Mouse (Mus musculus): ENCODE data around the gene Gm17542. TPM values are rescaled to one million over a fixed set of nuclear protein-coding genes. Genes with fewer than 3 reads are reported as not detected.

Gene Gm17542
- polyA plus RNA-seq, 1 experiment, result not detected

DNA sequence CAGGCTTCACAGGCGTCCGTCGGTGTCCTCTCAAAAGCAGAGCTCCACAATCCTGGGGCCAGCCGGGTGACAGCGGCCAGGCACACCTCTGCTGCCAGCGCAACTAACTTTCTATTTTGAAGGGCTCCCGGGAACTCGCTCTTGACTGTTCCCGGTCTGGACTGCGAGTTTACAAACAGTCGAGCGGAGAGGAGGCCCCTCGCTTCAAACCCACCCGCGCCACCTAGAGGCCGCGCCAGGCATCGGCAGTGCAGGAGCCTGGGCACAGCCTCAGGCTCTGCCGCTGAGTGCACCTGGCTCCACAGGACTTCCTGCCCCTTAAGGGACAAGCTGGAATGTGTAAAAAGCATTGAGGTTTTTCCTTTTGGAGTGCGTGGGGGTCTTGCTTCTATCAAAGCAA is 42.5 kb downstream of the Gm17542 start, which contains the start of gene Edar:
Gene Edar (minus strand): TSS at position 122 of the 400 bp plus-strand sequence.
- H3K4me3 ChIP-seq (ENCODE audit: low read depth, low read length), result peak within 1 kb of the TSS; percentile 22; the same call in 1 of the 2 replicates
- H3K9ac ChIP-seq (ENCODE audit: low read depth, poor library complexity, severe bottlenecking), result no peak within 1 kb of the TSS
- no peak within 1 kb of the TSS for H3K27ac ChIP-seq (ENCODE audit: insufficient read depth, low read length)
- H3K4me1 ChIP-seq (ENCODE audit: control insufficient read depth, insufficient read depth, low read length), result no peaks in the 10 kb centered on the region
- H3K9me3 ChIP-seq (replicated peaks; ENCODE audit: control insufficient read depth, insufficient read depth, low read length, poor library complexity, severe bottlenecking), result no peaks in the 10 kb centered on the region
- TF ChIP-seq EP300 (IDR thresholded peaks at IDR 0.05; ENCODE audit: insufficient read depth, low read depth, low read length) (0 out of 2 replicates have a peak, but pooled peaks have one; percentile 16), POLR2A (IDR thresholded peaks at IDR 0.05; ENCODE audit: insufficient read depth, low read length) (no peak), CTCF (IDR thresholded peaks at IDR 0.05; ENCODE audit: low read depth, low read length) (peak; percentile 78)
- H3K27me3 ChIP-seq (ENCODE audit: control insufficient read depth, insufficient read depth, low read length, poor library complexity, severe bottlenecking), result no peaks in the 10 kb centered on the region
- H3K36me3 ChIP-seq (ENCODE audit: control insufficient read depth, insufficient read depth, low read length, poor library complexity, severe bottlenecking), result no peaks in the 10 kb centered on the region

DNA sequence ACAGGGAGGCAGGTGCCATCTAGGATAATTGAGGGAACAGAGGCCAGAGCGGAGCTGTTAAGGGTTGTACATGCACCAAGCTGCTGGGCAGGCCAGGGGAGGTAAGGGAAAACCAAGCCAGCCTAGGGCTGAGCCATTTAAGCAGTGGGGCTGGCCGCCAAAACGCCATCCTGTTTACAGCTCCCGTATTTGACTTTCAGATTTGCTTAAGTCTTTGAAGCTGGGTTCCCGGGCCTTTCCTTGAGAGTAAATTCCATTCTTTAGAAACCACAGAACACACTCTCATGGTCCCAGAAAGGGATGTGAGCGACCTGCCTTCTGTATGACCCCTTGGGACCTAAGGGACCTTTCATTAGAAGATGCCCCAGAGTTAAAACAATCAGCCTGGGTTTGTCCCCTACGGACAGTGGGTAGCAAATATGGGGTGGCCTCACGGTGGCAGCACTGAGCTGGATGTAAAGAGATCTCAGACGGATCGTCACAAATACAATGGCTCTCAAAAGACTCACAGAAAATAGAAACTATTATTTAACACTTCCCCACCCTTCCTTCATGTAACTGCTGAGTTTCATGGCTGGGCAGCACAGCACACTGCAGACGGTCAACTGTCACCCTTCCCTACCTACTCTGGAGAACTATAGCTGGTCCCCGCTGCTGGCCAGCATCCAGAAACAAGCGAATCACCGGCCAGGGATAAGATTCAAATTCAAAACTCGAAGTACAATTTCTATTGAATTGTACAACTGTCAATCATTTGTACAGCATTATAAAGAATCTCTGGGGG is 44.5 kb downstream of the Gm17542 start:
- Histone ChIP-seq H3K36me3 (ENCODE audit: control insufficient read depth, insufficient read depth, low read length, poor library complexity, severe bottlenecking) (no peaks in the 10 kb centered on the region), H3K9ac (ENCODE audit: low read depth, poor library complexity, severe bottlenecking) (no peak overlapping the region), H3K27me3 (ENCODE audit: control insufficient read depth, insufficient read depth, low read length, poor library complexity, severe bottlenecking) (no peaks in the 10 kb centered on the region), H3K27ac (ENCODE audit: insufficient read depth, low read length) (no peak overlapping the region), H3K4me3 (ENCODE audit: low read depth, low read length) (no peak overlapping the region), H3K4me1 (ENCODE audit: control insufficient read depth, insufficient read depth, low read length) (no peaks in the 10 kb centered on the region), H3K9me3 (replicated peaks; ENCODE audit: control insufficient read depth, insufficient read depth, low read length, poor library complexity, severe bottlenecking) (no peaks in the 10 kb centered on the region)
- peak; percentile 73 for TF ChIP-seq CTCF (IDR thresholded peaks at IDR 0.05; ENCODE audit: low read depth, low read length)
- TF ChIP-seq EP300 (IDR thresholded peaks at IDR 0.05; ENCODE audit: insufficient read depth, low read depth, low read length), result no peak
- TF ChIP-seq POLR2A (IDR thresholded peaks at IDR 0.05; ENCODE audit: insufficient read depth, low read length), result no peak

DNA sequence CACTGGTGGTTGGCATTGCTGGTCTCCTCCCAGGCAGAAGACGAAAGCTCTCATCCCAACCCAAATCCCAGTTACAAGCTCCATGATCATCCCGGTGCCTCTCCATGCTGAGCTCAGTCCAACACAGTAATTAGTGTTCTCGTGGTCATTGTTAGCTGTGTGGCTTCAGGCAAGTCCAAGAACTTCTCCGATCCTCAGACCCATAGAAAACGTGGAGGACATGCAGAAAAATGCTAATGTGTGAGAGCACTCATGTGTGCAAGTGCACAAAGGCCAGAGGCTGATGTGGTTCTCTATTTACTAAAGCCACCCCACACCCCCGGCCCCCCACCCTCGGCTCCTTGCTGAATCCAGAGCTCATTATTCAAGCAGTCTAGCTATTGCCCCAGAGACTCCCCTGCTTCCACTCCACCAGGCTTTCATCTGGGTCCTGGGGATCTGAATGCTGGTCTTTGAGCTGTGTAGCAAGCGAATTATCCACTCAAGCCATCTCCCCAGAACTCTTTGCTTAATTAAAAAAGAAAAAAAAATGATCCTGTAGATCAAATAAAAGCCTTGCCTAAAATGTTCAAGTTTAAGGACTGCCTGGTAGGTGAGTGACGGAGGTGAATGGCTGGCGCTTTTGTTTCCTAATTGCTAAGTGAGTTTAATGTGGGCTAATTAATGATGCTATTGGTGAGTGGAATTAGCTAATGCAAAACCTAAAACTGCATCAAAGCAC is 45.3 kb downstream of the Gm17542 start:
- TF ChIP-seq EP300 (IDR thresholded peaks at IDR 0.05; ENCODE audit: insufficient read depth, low read depth, low read length) (no peak), CTCF (IDR thresholded peaks at IDR 0.05; ENCODE audit: low read depth, low read length) (no peak), POLR2A (IDR thresholded peaks at IDR 0.05; ENCODE audit: insufficient read depth, low read length) (no peak)
- Histone ChIP-seq H3K36me3 (ENCODE audit: control insufficient read depth, insufficient read depth, low read length, poor library complexity, severe bottlenecking) (no peaks in the 10 kb centered on the region), H3K4me3 (ENCODE audit: low read depth, low read length) (no peak overlapping the region), H3K4me1 (ENCODE audit: control insufficient read depth, insufficient read depth, low read length) (no peaks in the 10 kb centered on the region), H3K27ac (ENCODE audit: insufficient read depth, low read length) (no peak overlapping the region), H3K9ac (ENCODE audit: low read depth, poor library complexity, severe bottlenecking) (no peak overlapping the region), H3K9me3 (replicated peaks; ENCODE audit: control insufficient read depth, insufficient read depth, low read length, poor library complexity, severe bottlenecking) (no peaks in the 10 kb centered on the region), H3K27me3 (ENCODE audit: control insufficient read depth, insufficient read depth, low read length, poor library complexity, severe bottlenecking) (no peaks in the 10 kb centered on the region)

DNA sequence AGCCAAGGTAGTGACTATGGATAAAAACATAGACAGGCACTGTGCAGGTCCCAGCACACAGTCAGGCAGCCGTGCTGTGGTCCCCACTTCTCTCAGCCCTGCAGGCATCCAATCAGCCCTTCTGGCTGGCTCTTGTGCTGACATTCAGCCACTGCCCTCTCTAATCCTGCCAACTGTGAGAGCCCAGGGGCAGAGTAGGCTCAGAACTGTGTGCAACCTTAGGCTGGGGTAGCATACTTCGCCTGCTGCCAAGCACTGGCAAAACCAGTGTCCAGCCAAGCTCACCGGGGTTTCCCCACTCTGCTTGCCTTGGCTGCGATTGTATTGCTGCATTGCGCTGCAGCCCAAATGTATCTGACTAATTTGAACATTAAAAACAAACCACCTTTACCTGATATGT is 54.1 kb downstream of the Gm17542 start:
- Histone ChIP-seq H3K9me3 (replicated peaks; ENCODE audit: control insufficient read depth, insufficient read depth, low read length, poor library complexity, severe bottlenecking) (no peaks in the 10 kb centered on the region), H3K36me3 (ENCODE audit: control insufficient read depth, insufficient read depth, low read length, poor library complexity, severe bottlenecking) (no peaks in the 10 kb centered on the region), H3K4me1 (ENCODE audit: control insufficient read depth, insufficient read depth, low read length) (no peaks in the 10 kb centered on the region), H3K4me3 (ENCODE audit: low read depth, low read length) (no peak overlapping the region), H3K27me3 (ENCODE audit: control insufficient read depth, insufficient read depth, low read length, poor library complexity, severe bottlenecking) (no peaks in the 10 kb centered on the region), H3K9ac (ENCODE audit: low read depth, poor library complexity, severe bottlenecking) (no peak overlapping the region), H3K27ac (ENCODE audit: insufficient read depth, low read length) (no peak overlapping the region)
- TF ChIP-seq EP300 (IDR thresholded peaks at IDR 0.05; ENCODE audit: insufficient read depth, low read depth, low read length) (no peak), CTCF (IDR thresholded peaks at IDR 0.05; ENCODE audit: low read depth, low read length) (no peak), POLR2A (IDR thresholded peaks at IDR 0.05; ENCODE audit: insufficient read depth, low read length) (no peak)

Other genes with a start within 250 kb of the Gm17542 start
- 19.3 TPM in 2 replicates for gene Ccdc138, start 220.3 kb downstream of the Gm17542 start, polyA plus RNA-seq (2011; ENCODE audit: insufficient read depth, insufficient read length, low read depth, missing spikeins)
- not detected in 2 replicates for gene Edar, start 42.6 kb downstream of the Gm17542 start, polyA plus RNA-seq (2011; ENCODE audit: insufficient read depth, insufficient read length, low read depth, missing spikeins)
- gene Sh3rf3, start 95.1 kb upstream of the Gm17542 start, polyA plus RNA-seq (2011; ENCODE audit: insufficient read depth, insufficient read length, low read depth, missing spikeins), result 0.55 and 2.5 TPM in 2 replicates

All from ES-Bruce4 (cell line).